Mouse (Mus musculus) embryonic facial prominence, embryonic 13.5 days (tissue): ENCODE data around the gene Atp6v1e1. TPM values are rescaled to one million over a fixed set of nuclear protein-coding genes. Genes with fewer than 3 reads are reported as not detected.

Experiments used
- ATAC-seq: fragments of 200-750 bp; cut with Nextera tagmentation; 2 replicates; pipeline ENCODE4 v1.8.0; 2017; ENCODE audit warnings: low read depth; ENCODE audit not compliant: insufficient number of reproducible peaks, insufficient read depth, low FRiP score, low TSS enrichment
- H3K27ac ChIP-seq: fragments of 300-500 bp; sonication (generic); 2 replicates; pipeline ENCODE4 v1.5.1; 2015; ENCODE audit warnings: moderate library complexity, mild to moderate bottlenecking, inconsistent platforms
- H3K27me3 ChIP-seq: fragments of 300-500 bp; sonication (generic); 2 replicates; pipeline ENCODE4 v1.6.1; 2015; ENCODE audit warnings: mild to moderate bottlenecking, inconsistent platforms
- H3K36me3 ChIP-seq: fragments of 300-500 bp; sonication (generic); 2 replicates; pipeline ENCODE4 v1.6.1; 2015; ENCODE audit warnings: mild to moderate bottlenecking, inconsistent platforms
- H3K4me1 ChIP-seq: fragments of 300-500 bp; sonication (generic); 2 replicates; pipeline ENCODE4 v1.6.1; 2015; ENCODE audit warnings: inconsistent platforms
- H3K4me2 ChIP-seq: fragments of 300-500 bp; sonication (generic); 2 replicates; pipeline ENCODE4 v1.6.1; 2015; ENCODE audit warnings: moderate library complexity, mild to moderate bottlenecking, inconsistent platforms
- H3K4me3 ChIP-seq: fragments of 300-500 bp; sonication (generic); 2 replicates; pipeline ENCODE4 v1.5.1; 2015; ENCODE audit warnings: mild to moderate bottlenecking, inconsistent platforms
- H3K9ac ChIP-seq: fragments of 300-500 bp; sonication (generic); 2 replicates; pipeline ENCODE4 v1.6.1; 2015; ENCODE audit warnings: mild to moderate bottlenecking, inconsistent platforms
- H3K9me3 ChIP-seq: fragments of 300-500 bp; sonication (generic); 2 replicates; pipeline ENCODE4 v1.6.1; 2016; ENCODE audit warnings: inconsistent platforms
- WGBS: fragments of 180-500 bp; shearing (Covaris S2); methylation state at CpG from one replicate; pipeline ENCODE4 v1.1.7; 2015; ENCODE audit warnings: mixed read lengths; 5-methylcytosine and 5-hydroxymethylcytosine counted together
- polyA plus RNA-seq: library from polyadenylated mRNA; unstranded; fragments of >200 nt; fragmentation: Nextera tagmentation; extraction: Ambion mirVana; gene quantifications from 2 replicates; pipeline ENCODE4 v1.2.1, GENCODE M21; 2015

Gene Atp6v1e1
- polyA plus RNA-seq, 1 experiment from 2014 or later, result 118 TPM

GRCm38 (mm10) chr6:120788904-120789303 is 33.7 kb downstream of the Atp6v1e1 start:
- H3K9me3 ChIP-seq, result no peaks in the 10 kb centered on the region

GRCm38 (mm10) chr6:120788068-120788607 is 34.5 kb downstream of the Atp6v1e1 start:
- no peak overlapping the region for H3K4me3 ChIP-seq
- no peak for ATAC-seq

More at GRCm38 (mm10) chr6:120788904-120789303, 33.7 kb downstream of the Atp6v1e1 start:
- no peaks in the 10 kb centered on the region for H3K27me3 ChIP-seq
- no peak overlapping the region for H3K4me3 ChIP-seq
- H3K27ac ChIP-seq, result no peak overlapping the region
- H3K9ac ChIP-seq, result no peak overlapping the region
- no peak overlapping the region for H3K4me2 ChIP-seq
- ATAC-seq, result no peak
- peaks cover 24% of the 10 kb centered on the region for H3K36me3 ChIP-seq
- 0 out of 2 replicates have a peak, but pooled peaks cover 3% of the 10 kb centered on the region for H3K4me1 ChIP-seq

GRCm38 (mm10) chr6:120784351-120784750 is 38.2 kb downstream of the Atp6v1e1 start:
- H3K4me3 ChIP-seq, result no peak overlapping the region
- no peak overlapping the region for H3K4me2 ChIP-seq
- H3K27ac ChIP-seq, result no peak overlapping the region
- no peaks in the 10 kb centered on the region for H3K27me3 ChIP-seq
- ATAC-seq, result no peak
- 52% methylated on average over 7 of the region's 7 CpGs for WGBS
- H3K36me3 ChIP-seq, result no peaks in the 10 kb centered on the region
- 0 out of 2 replicates have a peak, but pooled peaks cover 3% of the 10 kb centered on the region for H3K4me1 ChIP-seq
- no peak overlapping the region for H3K9ac ChIP-seq
- H3K9me3 ChIP-seq, result no peaks in the 10 kb centered on the region

More at GRCm38 (mm10) chr6:120788068-120788607, 34.5 kb downstream of the Atp6v1e1 start:
- no peak overlapping the region for H3K27ac ChIP-seq
- no peaks in the 10 kb centered on the region for H3K9me3 ChIP-seq
- H3K27me3 ChIP-seq, result no peaks in the 10 kb centered on the region
- no peak overlapping the region for H3K9ac ChIP-seq
- peaks cover 16% of the 10 kb centered on the region for H3K36me3 ChIP-seq
- 83% methylated on average over 5 of the region's 5 CpGs for WGBS
- H3K4me1 ChIP-seq, result 0 out of 2 replicates have a peak, but pooled peaks cover 3% of the 10 kb centered on the region
- no peak overlapping the region for H3K4me2 ChIP-seq

GRCm38 (mm10) chr6:120782948-120783347 is 39.6 kb downstream of the Atp6v1e1 start:
- Histone ChIP-seq H3K9ac (no peak overlapping the region), H3K4me3 (no peak overlapping the region), H3K4me2 (no peak overlapping the region), H3K27ac (no peak overlapping the region), H3K9me3 (no peaks in the 10 kb centered on the region), H3K4me1 (0 out of 2 replicates have a peak, but pooled peaks cover 3% of the 10 kb centered on the region), H3K27me3 (no peaks in the 10 kb centered on the region), H3K36me3 (no peaks in the 10 kb centered on the region)
- no peak for ATAC-seq
- WGBS, result 85% methylated on average over 2 of the region's 2 CpGs

- Histone ChIP-seq H3K27me3 (no peaks in the 10 kb centered on the region), H3K27ac (no peak overlapping the region), H3K9ac (no peak overlapping the region), H3K4me1 (no peaks in the 10 kb centered on the region), H3K4me2 (no peak overlapping the region), H3K9me3 (no peaks in the 10 kb centered on the region), H3K4me3 (no peak overlapping the region), H3K36me3 (no peaks in the 10 kb centered on the region)
- ATAC-seq, result no peak
- WGBS, result 56% methylated on average over 3 of the region's 3 CpGs
These were observed 44.4 kb downstream of the Atp6v1e1 start for GRCm38 (mm10) chr6:120778226-120778625.

- ATAC-seq, result no peak
- H3K9ac ChIP-seq, result no peak overlapping the region
These were observed 45.1 kb downstream of the Atp6v1e1 start for GRCm38 (mm10) chr6:120777533-120777932.

GRCm38 (mm10) chr6:120776286-120776685 is 46.3 kb downstream of the Atp6v1e1 start:
- ATAC-seq, result no peak
- Histone ChIP-seq H3K27me3 (no peaks in the 10 kb centered on the region), H3K4me3 (no peak overlapping the region), H3K4me2 (no peak overlapping the region), H3K27ac (no peak overlapping the region), H3K36me3 (no peaks in the 10 kb centered on the region), H3K9ac (no peak overlapping the region), H3K9me3 (no peaks in the 10 kb centered on the region), H3K4me1 (no peaks in the 10 kb centered on the region)
- WGBS, result 75% methylated on average over 3 of the region's 3 CpGs

More at GRCm38 (mm10) chr6:120777533-120777932, 45.1 kb downstream of the Atp6v1e1 start:
- no peaks in the 10 kb centered on the region for H3K36me3 ChIP-seq
- WGBS, result 86% methylated on average over 9 of the region's 9 CpGs
- no peak overlapping the region for H3K4me3 ChIP-seq
- H3K4me2 ChIP-seq, result no peak overlapping the region
- no peaks in the 10 kb centered on the region for H3K4me1 ChIP-seq
- no peaks in the 10 kb centered on the region for H3K27me3 ChIP-seq
- no peak overlapping the region for H3K27ac ChIP-seq
- H3K9me3 ChIP-seq, result no peaks in the 10 kb centered on the region

GRCm38 (mm10) chr6:120773763-120774162 is 48.8 kb downstream of the Atp6v1e1 start:
- 76% methylated on average over 6 of the region's 6 CpGs for WGBS
- Histone ChIP-seq H3K9me3 (no peaks in the 10 kb centered on the region), H3K4me2 (no peak overlapping the region), H3K27ac (no peak overlapping the region), H3K4me1 (no peaks in the 10 kb centered on the region), H3K4me3 (no peak overlapping the region), H3K27me3 (no peaks in the 10 kb centered on the region), H3K36me3 (no peaks in the 10 kb centered on the region), H3K9ac (no peak overlapping the region)
- no peak for ATAC-seq

- Histone ChIP-seq H3K9ac (no peak within 1 kb of the TSS), H3K4me2 (no peak within 1 kb of the TSS), H3K4me1 (no peaks in the 10 kb centered on the region), H3K27ac (no peak within 1 kb of the TSS), H3K36me3 (no peaks in the 10 kb centered on the region), H3K9me3 (no peaks in the 10 kb centered on the region), H3K27me3 (no peaks in the 10 kb centered on the region), H3K4me3 (no peak within 1 kb of the TSS)
- no peak for ATAC-seq
- 69% methylated on average over 5 of the region's 5 CpGs for WGBS
These were observed 49.4 kb downstream of the Atp6v1e1 start, which contains the start of gene Slc25a18 for GRCm38 (mm10) chr6:120773149-120773628. TSS of gene Slc25a18 (plus strand) at chr6:120773578.

- Histone ChIP-seq H3K27me3 (no peaks in the 10 kb centered on the region), H3K4me1 (no peaks in the 10 kb centered on the region), H3K36me3 (no peaks in the 10 kb centered on the region), H3K4me2 (no peak overlapping the region), H3K9ac (no peak overlapping the region), H3K9me3 (no peaks in the 10 kb centered on the region), H3K4me3 (no peak overlapping the region), H3K27ac (no peak overlapping the region)
- no peak for ATAC-seq
These were observed 50.6 kb downstream of the Atp6v1e1 start for GRCm38 (mm10) chr6:120772025-120772424.

GRCm38 (mm10) chr6:120771366-120771765 is 51.2 kb downstream of the Atp6v1e1 start:
- Histone ChIP-seq H3K4me2 (no peak overlapping the region), H3K4me3 (no peak overlapping the region), H3K27ac (no peak overlapping the region), H3K27me3 (no peaks in the 10 kb centered on the region), H3K9ac (no peak overlapping the region), H3K9me3 (no peaks in the 10 kb centered on the region), H3K36me3 (no peaks in the 10 kb centered on the region), H3K4me1 (no peaks in the 10 kb centered on the region)
- WGBS, result 78% methylated on average over 1 of the region's 1 CpGs
- no peak for ATAC-seq

- H3K4me1 ChIP-seq, result no peaks in the 10 kb centered on the region
- 90% methylated on average over 1 of the region's 1 CpGs for WGBS
- no peaks in the 10 kb centered on the region for H3K27me3 ChIP-seq
- no peaks in the 10 kb centered on the region for H3K9me3 ChIP-seq
- no peaks in the 10 kb centered on the region; the same call in 1 of the 2 replicates for H3K36me3 ChIP-seq
- H3K4me2 ChIP-seq, result no peak overlapping the region
- no peak for ATAC-seq
- H3K9ac ChIP-seq, result no peak overlapping the region
- no peak overlapping the region for H3K27ac ChIP-seq
- H3K4me3 ChIP-seq, result no peak overlapping the region
These were observed 52.6 kb downstream of the Atp6v1e1 start for GRCm38 (mm10) chr6:120769972-120770371.
